Mouse (Mus musculus) CD4-positive, CD25-positive, alpha-beta regulatory T cell, adult 2 months (primary cell): ENCODE results near the gene Fbxw14.
"Not testable (repeated sequence)": the region's sequence is repeated elsewhere in the genome, so short reads cannot be mapped to it uniquely, and the experiment has no call there.

ENCODE experiments used
- DNase-seq: peaks from one replicate; pipeline ENCODE4 v3.0.0-alpha.2; 2012; ENCODE audit warnings: low read depth, low spot score

Fbxw14 gene

DNA sequence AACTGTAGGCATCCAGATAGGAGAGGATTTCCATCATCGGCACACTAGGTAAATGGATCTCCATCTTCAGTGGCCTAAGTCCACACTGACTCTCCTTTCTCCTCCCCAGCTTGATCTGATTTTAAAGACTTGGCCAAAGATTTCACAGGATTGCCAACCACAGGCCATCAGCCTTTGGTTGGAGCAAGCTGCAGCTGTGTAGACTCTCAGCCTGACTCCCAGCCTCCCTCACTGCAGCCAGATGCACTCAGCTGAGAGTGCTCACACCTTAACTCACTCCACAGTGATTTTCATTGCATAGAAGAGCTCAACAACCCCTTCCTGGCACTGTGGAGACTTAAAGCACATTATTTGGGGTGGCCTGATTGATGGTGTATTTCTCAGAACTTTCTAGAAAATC lies at the start of gene Fbxw14:
Gene Fbxw14, minus strand, starts transcription at position 101 of the 400 bp plus-strand sequence.
- DNase-seq = not testable (repeated sequence)

DNA sequence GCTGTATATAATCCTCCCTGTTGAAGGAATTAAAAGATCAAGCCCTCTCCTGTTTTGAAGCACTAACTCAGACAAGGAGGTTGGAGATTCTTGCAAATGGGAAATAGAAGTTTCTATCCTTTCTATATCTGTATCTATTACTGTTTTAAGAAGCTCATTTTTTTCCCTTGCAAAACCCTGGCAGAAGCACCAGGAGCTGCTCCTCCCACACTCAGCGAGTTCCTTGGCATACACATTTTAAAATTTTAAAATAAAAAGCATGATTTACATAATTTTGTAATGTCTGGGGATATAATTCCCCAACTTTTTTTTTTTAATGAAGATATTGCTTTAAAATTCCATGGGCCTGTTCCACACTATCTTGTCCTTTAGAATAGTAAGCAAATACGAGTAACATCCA lies 24.4 kb downstream of the Fbxw14 start:
- no peak for DNase-seq

DNA sequence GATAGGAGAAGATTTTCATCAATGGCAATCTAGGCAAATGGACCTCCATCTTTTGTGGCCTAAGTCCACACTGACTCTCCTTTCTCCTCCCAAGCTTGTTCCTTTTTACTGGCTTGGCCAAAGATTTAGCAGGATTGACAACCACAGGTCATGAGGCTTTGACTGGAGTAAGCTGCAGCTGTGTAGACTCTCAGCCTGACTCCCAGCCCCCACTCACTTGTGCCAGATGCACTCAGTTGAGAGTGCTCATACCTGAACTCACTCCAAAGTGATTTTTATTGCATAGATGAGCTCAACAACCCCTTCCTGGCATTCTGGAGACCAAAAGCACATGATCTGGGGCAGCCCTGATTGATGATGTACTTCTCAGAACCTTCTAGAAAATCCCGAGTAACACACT lies 52.8 kb downstream of the Fbxw14 start, which contains the start of gene Fbxw20:
Gene Fbxw20, minus strand, starts transcription at position 101 of the 400 bp plus-strand sequence.
- DNase-seq = no peak
